Mouse (Mus musculus): Measurements from ENCODE around the gene Rsph3a.
"Not testable (repeated sequence)": the region's sequence is repeated elsewhere in the genome, so short reads cannot be mapped to it uniquely, and the experiment has no call there.

Gene Rsph3a

DNA sequence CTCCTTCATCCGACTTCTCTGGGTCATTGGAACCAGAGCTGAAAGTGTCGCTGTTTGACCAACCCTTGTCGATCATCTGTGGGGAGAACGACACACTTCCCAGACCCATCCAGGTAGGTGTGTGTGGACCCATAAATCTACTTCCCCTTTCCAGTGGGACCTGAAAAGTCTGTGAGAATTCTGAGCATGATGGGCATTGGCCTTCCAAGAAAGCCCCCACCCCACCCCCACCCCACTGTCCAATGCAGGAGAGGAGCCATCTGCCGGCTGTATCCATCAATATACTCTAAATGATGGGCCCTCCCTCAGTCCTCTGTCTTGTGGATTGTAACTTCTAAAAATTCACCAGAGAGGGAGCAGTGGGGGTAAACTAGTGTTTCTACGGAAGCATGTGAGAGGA lies 16.8 kb upstream of the Rsph3a start:
- DNase-seq (ENCODE audit: low spot score): no peak

DNA sequence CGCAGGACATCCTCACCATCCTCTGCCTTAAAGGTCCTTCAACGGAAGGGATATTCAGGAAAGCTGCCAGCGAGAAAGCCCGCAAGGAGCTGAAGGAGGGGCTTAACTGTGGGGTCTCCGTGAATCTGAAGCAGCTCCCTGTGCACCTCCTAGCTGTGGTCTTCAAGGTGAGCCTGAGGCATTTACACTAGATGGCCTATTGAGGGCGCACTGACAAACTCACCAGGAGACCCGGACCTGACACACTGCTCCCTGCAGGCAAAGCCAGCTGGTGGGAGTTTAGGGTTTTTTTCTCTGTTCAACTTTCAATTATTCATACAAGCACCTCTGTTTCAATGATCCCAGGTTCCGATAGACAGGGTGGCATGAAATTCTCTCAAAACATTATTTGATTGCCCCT lies 16.1 kb upstream of the Rsph3a start:
- DNase-seq (ENCODE audit: low spot score): no peak

DNA sequence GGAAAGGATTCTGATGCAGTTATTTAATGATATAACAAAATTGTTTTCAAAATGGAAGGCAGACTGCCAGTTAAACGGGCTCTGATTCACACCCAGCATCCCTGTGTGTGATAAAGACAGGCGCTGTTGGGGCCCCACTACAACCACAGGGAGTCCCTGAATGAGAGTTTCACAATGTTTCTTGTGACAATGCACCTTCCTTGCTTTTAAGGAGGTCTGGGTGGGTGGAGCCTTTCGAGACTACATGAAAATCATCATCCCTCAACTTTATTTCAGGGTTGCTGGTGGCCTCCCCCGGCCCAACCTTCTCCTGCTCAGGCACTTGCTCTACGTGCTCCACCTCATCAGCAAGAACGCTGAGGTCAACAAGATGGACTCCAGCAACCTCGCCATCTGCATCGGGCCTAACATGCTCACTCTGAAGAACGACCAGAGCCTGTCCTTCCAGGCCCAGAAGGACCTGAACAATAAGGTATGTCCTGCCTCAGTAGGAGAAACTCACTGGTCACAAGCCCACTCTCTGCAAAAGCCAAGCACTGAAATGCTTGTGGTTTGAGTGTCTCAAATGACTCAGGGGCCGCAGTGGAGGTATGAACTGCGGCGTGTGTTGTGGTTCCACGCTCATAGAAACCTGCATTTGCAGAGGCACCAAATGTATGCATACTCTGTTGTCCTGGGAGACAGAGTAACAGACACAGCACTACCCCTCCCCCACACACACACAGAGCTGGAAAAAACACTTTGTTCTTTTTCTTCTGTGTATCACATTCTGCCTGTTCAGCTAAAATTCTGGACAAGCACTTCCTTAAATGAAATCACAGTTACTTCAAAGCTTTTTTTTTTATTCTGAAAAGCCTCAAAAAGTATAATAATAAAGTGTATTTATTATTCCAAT lies 14.1 kb upstream of the Rsph3a start:
- no peak for DNase-seq (ENCODE audit: low spot score)

DNA sequence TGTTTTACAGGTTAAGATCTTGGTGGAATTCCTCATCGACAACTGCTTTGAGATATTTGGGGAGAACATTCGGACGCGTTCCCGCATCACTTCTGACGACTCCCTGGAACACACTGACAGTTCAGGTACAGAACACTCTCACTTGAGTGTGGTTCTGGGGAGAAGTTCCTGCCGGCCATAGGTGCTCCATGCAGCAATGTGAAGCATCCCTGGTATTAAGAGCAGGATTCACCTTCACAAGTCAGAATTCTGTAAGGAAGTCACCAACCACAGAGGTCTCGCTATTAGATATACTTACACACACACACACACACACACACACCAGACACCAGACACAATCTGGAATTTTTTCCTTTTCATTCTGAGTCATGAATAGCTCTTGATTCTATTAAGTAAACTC lies 13.3 kb upstream of the Rsph3a start:
- DNase-seq (ENCODE audit: low spot score): not testable (repeated sequence)

DNA sequence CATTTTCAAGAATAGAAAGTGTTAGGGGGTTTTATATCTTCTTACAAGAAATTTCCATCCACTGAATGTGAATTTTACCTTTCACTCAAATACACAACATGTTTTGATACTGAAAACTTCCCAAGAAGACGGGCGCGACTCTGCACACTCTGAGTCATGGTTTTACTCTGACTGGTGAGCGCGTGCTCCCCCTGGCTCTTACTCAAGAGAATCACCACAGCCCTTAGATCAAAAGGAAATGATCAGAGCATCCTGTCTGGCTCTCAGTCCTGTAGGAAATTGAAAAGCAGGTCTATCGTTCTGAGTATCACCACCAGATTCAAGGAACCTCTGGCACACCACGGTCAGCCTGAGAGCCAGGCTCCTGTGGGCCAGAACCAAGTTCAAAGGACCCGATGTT lies 5.8 kb upstream of the Rsph3a start:
- peak; percentile 65 for DNase-seq (ENCODE audit: low spot score)

DNA sequence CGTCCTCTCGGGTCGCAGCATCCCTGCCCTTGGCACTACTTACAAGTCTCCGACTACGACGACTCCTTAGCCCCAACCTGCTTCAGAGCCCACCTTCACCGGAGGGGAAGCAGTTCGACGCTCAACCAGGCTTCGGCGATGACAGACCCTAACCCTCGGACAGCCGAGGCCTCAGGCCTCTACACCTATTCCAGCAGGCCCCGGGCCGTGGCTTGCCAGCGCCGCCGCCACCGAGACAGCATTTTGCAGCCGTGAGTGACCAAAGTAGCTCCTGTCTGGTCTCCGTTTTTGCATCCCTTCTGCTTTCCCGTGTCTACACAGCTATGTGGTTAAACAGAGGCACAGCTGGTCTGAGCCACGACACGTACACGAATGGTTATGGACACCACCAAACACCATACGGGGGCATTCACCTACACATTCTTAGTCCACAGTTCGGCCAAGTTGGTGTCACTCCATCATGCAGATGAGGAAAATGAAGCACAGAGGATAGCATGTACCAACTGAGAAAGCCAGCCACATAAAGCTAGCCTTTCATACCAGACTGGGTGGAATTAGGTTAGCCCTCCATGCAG lies 726 bp downstream of the Rsph3a start:
- not testable (repeated sequence) for DNase-seq (ENCODE audit: low spot score)

DNA sequence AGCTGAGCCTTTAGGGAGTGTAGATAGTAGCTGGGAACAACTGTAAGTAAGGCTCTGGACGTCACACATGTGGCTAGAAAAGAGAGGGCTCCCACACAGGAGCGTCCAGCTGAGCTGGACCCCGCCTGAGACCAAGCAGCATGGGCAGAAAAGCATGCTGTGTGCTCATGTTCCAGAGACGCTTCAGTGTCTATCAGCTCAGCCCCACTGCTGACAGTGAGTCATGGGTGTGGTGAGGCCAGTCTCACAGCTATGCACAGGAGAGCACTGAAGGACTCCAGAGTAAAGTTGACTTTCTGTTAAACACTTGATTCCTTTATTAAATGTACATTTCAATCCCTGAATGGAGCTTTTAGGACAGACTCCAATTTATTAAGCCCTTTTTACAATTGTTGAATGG lies 5.9 kb downstream of the Rsph3a start:
- not testable (repeated sequence) for DNase-seq (ENCODE audit: low spot score)

DNA sequence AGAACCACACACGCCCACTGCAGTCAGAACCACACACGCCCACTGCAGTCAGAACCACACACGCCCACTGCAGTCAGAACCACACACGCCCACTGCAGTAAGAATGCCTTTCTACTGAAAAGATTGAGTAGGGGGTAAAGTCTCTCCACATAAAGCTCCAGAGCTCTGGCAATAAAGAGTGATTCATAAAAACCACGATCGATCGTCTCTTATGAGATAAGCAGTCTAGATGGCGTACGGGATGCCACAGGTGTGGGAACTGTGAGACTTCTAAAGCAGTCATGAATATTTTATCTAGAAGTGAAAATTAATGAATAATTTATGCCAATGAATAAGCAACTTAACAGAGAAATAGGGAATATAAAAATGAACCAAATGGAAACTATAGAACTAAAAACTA lies 11.8 kb downstream of the Rsph3a start:
- not testable (repeated sequence) for DNase-seq (ENCODE audit: low spot score)

DNA sequence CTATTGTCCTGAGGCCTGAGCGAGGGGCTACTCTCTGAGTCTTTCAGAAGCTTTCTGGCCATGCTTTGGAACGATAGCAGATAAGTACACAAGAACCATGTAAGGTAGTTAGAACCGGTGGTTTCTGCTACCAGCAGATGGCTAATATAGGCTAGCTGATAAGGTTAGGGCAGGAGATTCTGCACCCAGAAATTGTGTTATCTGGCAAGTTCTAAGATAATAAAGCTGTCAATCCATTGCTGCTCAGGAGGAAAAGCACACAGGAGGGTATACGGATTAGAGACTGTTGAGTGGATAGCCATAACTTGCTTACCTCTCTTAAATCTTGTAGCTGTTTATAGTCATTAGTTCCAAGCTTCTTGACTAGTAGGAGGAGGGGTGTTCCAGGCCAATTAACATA lies 17.9 kb downstream of the Rsph3a start:
- DNase-seq (ENCODE audit: low spot score): not testable (repeated sequence)

DNA sequence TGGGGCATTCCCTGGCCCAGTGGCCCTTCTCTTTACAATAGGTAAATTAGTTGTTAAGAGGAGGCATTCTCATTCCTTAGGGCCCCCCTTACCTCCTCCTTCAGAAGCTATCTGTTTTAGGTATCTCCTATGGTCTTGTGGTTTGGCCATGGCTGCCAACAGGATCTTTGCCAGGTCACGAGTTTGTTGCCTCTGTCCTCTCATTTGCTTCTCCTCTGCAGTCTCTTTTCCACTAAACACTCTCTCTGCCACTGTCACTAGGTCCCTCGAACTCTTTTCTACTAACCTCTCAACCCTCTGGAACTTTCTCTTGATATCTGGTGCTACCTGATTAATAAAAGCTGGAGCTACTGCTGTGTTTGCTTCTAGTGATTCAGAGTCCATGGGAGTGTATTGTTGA lies 19.0 kb downstream of the Rsph3a start:
- not testable (repeated sequence) for DNase-seq (ENCODE audit: low spot score)

DNA sequence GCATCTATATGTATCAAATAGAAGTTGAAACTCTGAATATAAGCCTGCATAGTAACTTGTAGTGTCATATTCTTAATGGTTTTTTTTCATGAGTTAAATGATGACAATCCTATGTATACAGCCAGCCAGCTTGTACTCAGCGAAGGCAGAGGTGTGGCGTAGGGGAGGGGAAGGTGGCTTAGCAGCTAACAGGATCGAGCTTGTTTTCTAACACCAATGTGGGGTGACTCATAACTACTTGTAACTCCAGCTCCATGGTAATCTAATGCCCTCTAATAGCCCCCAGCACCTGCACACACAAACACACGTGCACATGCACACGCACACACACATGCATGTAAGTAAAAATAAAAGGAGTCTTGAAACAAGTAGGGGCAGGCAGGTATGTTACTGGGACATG lies 23.1 kb downstream of the Rsph3a start:
- DNase-seq (ENCODE audit: low spot score): not testable (repeated sequence)

DNA sequence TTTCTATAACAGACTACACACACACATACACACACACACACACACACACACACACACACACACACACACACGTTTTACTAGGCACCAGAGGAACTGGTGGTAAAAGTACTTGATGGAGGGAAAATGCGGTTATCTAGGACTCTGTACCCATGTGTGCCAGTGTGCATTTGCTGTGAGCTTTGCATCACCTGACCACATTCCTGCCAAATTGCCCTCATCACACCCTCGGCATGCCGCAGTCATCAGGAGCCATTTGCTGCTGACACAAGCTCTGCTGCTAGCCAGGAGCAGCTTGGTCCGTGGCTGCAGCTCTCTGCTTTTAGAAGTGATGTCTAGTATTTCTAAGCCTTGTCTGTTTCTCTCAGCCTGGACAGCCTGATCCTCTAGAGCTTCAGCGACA lies 24.4 kb downstream of the Rsph3a start:
- not testable (repeated sequence) for DNase-seq (ENCODE audit: low spot score)

DNA sequence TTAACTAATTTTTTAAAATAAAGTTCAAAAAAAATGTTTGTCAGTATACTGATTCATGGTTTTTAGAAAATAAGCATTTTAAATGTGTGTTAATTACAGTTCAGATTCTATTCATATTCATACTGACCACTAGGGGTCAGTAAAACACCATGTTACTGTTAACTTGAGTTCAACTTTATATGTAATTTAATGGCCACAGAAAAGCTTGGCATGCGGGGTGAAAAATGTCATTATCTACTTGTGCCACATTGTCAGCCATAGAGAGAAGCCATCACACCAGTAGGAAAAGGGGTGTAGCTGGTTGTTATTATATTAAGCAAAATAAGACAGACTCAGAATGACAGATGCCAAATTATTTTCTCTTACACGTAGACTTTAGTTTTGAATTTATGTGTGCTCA lies 38.1 kb downstream of the Rsph3a start:
- not testable (repeated sequence) for DNase-seq (ENCODE audit: low spot score)

DNA sequence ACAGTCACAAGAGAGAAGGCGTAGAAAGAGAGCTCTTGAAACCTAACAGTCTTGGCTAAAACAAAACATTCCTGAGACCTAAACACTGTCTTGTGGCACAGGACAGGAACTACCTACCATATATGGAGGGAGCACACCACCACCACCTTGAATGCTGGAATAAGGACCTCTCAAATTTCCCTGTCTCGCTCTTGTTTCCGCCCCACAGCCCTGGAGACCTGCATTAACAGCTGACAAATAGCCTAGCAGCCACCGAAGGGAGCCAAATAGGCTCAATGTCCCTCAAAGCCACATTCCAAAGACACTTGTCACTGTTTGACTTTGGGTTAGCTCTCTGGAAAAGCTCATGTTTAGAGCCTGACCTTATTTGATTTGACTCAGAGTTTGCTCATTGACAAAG lies 40.2 kb downstream of the Rsph3a start:
- not testable (repeated sequence) for DNase-seq (ENCODE audit: low spot score)

DNA sequence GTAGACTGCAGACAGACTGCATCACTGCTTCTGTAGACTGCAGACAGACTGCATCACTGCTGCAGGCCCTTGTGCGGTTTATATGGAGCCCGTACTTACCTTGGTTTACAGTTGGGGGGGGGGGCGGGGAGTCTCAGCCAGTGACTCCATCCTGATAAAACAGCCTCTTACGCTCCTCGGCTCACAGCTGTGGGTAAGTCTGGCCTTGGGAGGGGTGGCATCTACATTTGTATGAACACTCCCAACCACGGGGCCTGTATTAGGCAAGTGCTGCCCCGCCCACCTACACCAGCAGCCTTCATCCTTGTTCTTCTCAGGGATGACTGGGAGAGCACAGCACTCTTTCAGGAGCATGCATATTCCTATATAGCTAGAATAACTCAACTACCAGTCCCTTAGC lies 41.6 kb downstream of the Rsph3a start:
- DNase-seq (ENCODE audit: low spot score): not testable (repeated sequence)

DNA sequence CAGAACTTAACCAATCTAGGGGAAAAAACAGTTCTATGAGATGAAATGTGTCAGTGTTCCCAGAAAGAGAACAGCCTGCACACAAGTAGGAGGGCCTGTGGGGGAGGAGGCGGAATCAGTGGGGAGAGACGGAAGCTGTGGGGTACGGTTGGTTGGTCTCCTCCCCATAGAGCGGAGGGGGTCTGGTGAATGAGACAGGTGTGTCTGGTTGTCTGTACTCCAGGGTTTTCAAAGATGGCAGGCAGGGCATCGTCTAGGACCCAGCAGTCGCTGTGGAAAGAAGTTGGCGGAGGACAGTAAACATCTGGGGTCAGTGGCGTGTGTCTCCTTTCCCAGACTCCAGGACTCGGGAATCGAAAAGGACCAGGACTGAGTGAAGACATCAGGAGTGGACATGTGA lies 57.8 kb downstream of the Rsph3a start:
- DNase-seq (ENCODE audit: low spot score): not testable (repeated sequence)

DNA sequence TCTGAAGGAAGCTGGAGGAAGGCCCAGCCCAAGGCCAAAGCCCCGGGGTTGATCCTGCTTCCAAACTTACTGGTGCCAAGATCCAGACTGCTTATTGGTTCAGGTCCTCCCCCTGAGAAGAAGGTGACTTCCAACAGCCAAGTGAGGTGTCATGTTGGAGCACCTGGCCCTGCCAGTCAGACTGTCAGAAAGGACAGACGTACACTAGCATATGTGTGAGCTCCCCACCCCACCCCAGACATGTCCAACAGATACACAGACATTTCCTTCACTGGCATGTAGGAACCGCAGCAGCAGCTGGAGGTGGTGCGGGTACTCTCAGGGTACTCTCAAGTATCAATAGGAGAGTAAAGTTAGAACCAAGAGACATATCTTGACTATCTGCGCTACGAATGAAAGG lies 61.4 kb downstream of the Rsph3a start:
- not testable (repeated sequence) for DNase-seq (ENCODE audit: low spot score)

DNA sequence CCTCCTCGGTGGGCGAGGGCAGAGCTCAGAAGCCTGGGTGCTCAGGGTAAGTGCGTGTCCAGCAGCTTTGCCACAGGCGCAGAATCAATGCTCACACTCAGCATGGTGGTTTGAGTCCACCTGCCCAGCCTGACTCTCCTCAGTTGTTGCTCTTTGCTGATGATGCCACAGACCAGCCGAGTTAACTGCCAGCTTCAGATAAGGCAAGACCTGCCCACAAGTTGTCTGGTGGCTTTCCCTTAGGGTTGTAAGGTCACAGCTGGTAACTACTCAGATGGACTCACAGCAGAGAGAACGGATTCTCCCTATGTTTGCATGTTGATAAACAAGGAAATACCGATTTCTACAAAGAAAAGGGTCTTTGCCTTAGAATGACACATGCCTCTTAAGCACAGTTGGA lies 64.2 kb downstream of the Rsph3a start:
- not testable (repeated sequence) for DNase-seq (ENCODE audit: low spot score)

DNA sequence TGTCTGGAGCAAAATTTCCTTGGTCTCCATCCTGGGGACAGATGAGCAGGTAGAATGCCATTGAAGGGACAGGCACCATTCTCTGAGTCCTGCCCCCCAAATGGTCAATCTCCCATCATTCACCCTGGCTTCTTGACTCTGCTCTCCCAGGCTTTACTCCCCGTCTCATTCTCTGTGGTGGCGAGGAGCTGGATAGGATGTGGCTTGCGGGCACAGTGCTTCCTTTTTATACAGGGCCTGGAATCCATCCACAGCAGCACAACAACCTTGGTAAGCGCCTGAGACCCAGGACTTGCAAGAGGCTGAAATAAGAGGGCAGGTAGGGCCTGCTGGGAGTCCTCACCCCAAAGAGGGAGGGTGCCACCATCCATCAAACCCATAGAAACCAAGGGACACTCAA lies 68.6 kb downstream of the Rsph3a start:
- not testable (repeated sequence) for DNase-seq (ENCODE audit: low spot score)

DNA sequence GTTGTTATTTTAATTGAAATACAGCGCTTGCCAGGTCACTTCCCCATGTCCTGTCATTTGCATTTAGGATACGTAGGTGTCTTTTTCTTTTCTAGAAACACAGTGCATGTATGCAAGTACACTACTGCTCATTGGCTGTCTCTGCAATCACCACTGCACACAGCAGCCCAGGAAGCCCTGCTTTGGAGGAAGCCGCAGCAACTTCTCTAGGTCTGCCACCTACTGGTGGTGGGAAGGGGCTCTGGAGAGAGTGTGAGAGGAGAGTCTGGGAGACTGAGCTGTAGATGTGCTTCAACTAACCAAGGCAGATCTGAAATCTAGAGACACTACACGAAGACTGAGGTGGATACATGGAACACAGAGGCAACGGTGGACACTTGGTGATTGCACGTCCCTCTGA lies 77.3 kb downstream of the Rsph3a start:
- DNase-seq (ENCODE audit: low spot score): not testable (repeated sequence)

DNA sequence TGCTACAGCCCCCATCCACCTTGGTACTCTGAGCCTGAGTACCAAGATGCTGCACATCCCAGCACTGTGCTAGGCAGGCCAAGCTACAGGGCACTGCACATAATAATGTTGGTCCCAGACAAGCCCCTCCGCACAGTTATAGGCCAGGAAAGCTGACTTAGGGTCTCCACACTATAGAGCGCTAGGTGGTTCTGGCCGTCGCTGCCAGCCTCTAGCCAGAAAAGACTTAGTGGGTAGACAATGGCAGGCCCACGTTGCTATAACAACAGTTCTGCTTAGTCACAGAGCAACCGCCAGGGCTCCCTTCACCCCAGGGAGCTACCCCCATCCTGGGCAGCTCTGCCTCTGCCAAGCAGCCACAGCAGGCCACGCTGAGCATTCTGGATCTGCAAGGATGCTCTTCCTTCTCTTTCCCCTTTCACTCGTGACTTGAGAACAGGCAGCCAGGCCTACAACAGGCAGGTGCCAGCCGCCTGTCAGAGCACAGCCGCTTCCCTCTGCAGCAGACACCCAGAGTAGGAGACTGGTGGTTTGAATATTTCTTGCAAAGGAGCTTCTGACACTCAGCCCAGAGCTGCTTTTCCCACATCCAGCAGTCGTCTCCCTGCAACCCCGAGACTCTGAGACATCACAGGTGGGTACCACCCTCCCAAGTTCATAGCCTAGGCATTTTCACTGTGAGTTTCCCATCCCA lies 82.2 kb downstream of the Rsph3a start:
- DNase-seq (ENCODE audit: low spot score): not testable (repeated sequence)
